Mouse (Mus musculus) heart, adult 2 months (tissue): ENCODE measurements around the gene Ttll8.

Experiments
- CTCF ChIP-seq: fragments of 200-600 bp; IDR thresholded peaks from 2 replicates; pipeline ENCODE4 v1.8.1; 2022; ENCODE audit warnings: antibody characterized with exemption, mild to moderate bottlenecking, moderate library complexity
- POLR2A ChIP-seq: fragments of 200-500 bp; IDR thresholded peaks from 2 replicates; pipeline ENCODE4 v1.6.1; 2011; ENCODE audit warnings: mild to moderate bottlenecking, low read depth, low read length, control low read depth; ENCODE audit not compliant: insufficient read depth

DNA sequence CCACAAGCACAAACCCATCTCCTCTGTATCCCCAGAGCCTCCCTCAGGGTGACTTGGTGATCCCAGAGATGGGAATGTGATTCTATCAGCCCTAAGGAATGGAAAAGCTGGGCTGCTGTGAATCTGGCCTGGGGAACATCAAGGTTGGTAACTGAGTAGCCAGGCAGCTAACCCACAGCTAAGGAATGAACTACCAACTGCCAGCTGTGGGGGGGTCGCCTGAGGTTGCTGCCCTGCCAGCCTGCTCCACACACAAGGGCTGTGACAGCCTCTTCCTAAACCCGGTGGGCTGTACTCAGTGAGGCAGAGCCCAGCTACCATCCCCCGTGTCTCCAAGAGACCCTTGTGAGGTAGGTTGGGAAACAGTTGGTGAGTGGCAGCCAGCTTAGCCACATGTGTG lies 103.1 kb downstream of the Ttll8 start:
- TF ChIP-seq POLR2A (no peak), CTCF (no peak)
